Mouse (Mus musculus): ENCODE data around the gene Mylk.

GRCm38 (mm10) chr16:34700165-34700827 lies 44.7 kb upstream of the Mylk start:
- TF ChIP-seq POLR2A (IDR thresholded peaks at IDR 0.05; ENCODE audit: borderline replicate concordance, low read depth, low read length), result no peak
- no peak for TF ChIP-seq CTCF (IDR thresholded peaks at IDR 0.05; ENCODE audit: low read depth, low read length)
